Mouse (Mus musculus) gastrocnemius, postnatal 4 days (tissue): ENCODE measurements around the gene 1500015O10Rik. TPM values are rescaled to one million over a fixed set of nuclear protein-coding genes. Genes with fewer than 3 reads are reported as not detected.

ENCODE experiments used
- DNase-seq, 2 experiments: peaks; one replicate each; pipeline ENCODE4 v3.0.0; 2021 to 2022; ENCODE audit warnings: low spot score in 2 of 2, mixed read lengths in 2 of 2
- long read RNA-seq, 2 experiments: library from polyadenylated mRNA; stranded (forward); transcript quantifications; one replicate each; pipeline ENCODE4 v2.0.0; 2021
- total RNA-seq, 2 experiments: library from RNA; stranded (reverse); gene quantifications; 2 replicates each; pipeline ENCODE4 v1.2.3; 2021

The 1500015O10Rik gene
- total RNA-seq: 10 to 100 TPM; 23.4 to 34.8 TPM
- long read RNA-seq, experiment 1, transcript 1500015O10Rik-201 (4 exons, 902 nt): major isoform, 19 of 48 reads
- long read RNA-seq, experiment 1, partial matches to known transcripts: 29 of 48 reads
- long read RNA-seq, experiment 1, other reads (novel, unspliced or antisense): 0 of 48 reads
- long read RNA-seq, experiment 2, transcript 1500015O10Rik-201 (4 exons, 902 nt): major isoform, 19 of 40 reads
- long read RNA-seq, experiment 2, partial matches to known transcripts: 21 of 40 reads
- long read RNA-seq, experiment 2, other reads (novel, unspliced or antisense): 0 of 40 reads

GRCm38 (mm10) chr1:43730491-43730924 lies at the start of gene 1500015O10Rik:
Gene 1500015O10Rik (plus strand): TSS chr1:43730602.
- DNase-seq: peak; percentile 73 to 80

GRCm38 (mm10) chr1:43689983-43690382 lies 40.4 kb upstream of the 1500015O10Rik start:
- no peak for DNase-seq

- DNase-seq: no peak
Observed at GRCm38 (mm10) chr1:43690507-43690906, 39.9 kb upstream of the 1500015O10Rik start.

GRCm38 (mm10) chr1:43694076-43694475 lies 36.3 kb upstream of the 1500015O10Rik start:
- no peak for DNase-seq

- DNase-seq: peak; percentile 82 to 91
Observed at GRCm38 (mm10) chr1:43694851-43695545, 35.4 kb upstream of the 1500015O10Rik start.

GRCm38 (mm10) chr1:43698577-43699000 lies 31.8 kb upstream of the 1500015O10Rik start:
- DNase-seq: peak; percentile 18 to 57

- no peak for DNase-seq
Observed at GRCm38 (mm10) chr1:43714841-43715240, 15.6 kb upstream of the 1500015O10Rik start.

GRCm38 (mm10) chr1:43717967-43718366 lies 12.4 kb upstream of the 1500015O10Rik start:
- no peak for DNase-seq

GRCm38 (mm10) chr1:43718793-43719192 lies 11.6 kb upstream of the 1500015O10Rik start:
- no peak for DNase-seq

GRCm38 (mm10) chr1:43722459-43722858 lies 7.9 kb upstream of the 1500015O10Rik start:
- DNase-seq: no peak

- no peak for DNase-seq
Observed at GRCm38 (mm10) chr1:43732100-43732499, 1.7 kb downstream of the 1500015O10Rik start.

GRCm38 (mm10) chr1:43732657-43733056 lies 2.3 kb downstream of the 1500015O10Rik start:
- no peak for DNase-seq

- peak; percentile 44 to 61 for DNase-seq
Observed at GRCm38 (mm10) chr1:43737812-43738518, 7.6 kb downstream of the 1500015O10Rik start.

GRCm38 (mm10) chr1:43738519-43738894 lies 8.1 kb downstream of the 1500015O10Rik start:
- no peak for DNase-seq

- DNase-seq: no peak
Observed at GRCm38 (mm10) chr1:43754448-43755312, 24.3 kb downstream of the 1500015O10Rik start.

- no peak for DNase-seq
Observed at GRCm38 (mm10) chr1:43760085-43760484, 29.7 kb downstream of the 1500015O10Rik start.

GRCm38 (mm10) chr1:43764481-43764880 lies 34.1 kb downstream of the 1500015O10Rik start:
- DNase-seq: no peak

- DNase-seq: no peak
Observed at GRCm38 (mm10) chr1:43766328-43766727, 35.9 kb downstream of the 1500015O10Rik start.

GRCm38 (mm10) chr1:43768385-43768990 lies 38.1 kb downstream of the 1500015O10Rik start:
- no peak for DNase-seq

- no peak for DNase-seq
Observed at GRCm38 (mm10) chr1:43769348-43769747, 38.9 kb downstream of the 1500015O10Rik start.
